Mouse (Mus musculus): ENCODE results near the gene Olfr114.

The Olfr114 gene

GRCm38 (mm10) chr17:37592643-37593042 is at the start of gene Olfr114:
Gene Olfr114, minus strand, starts transcription at chr17:37592743.
- no peak for DNase-seq (ENCODE audit: low spot score in 2 of 2)

- DNase-seq (ENCODE audit: low spot score in 2 of 2): no peak
Measured at GRCm38 (mm10) chr17:37627009-37627408, 34.5 kb upstream of the Olfr114 start, which contains the start of the genes Olfr115 and Olfr116. Gene Olfr115, minus strand, starts transcription at chr17:37627109. Gene Olfr116, minus strand, starts transcription at chr17:37627199.

- DNase-seq (ENCODE audit: low spot score in 2 of 2): no peak
Measured at GRCm38 (mm10) chr17:37577563-37577962, 15.0 kb downstream of the Olfr114 start, which contains the start of gene Olfr113. Gene Olfr113, minus strand, starts transcription at chr17:37577663.

- DNase-seq (ENCODE audit: low spot score in 2 of 2): no peak
Measured at GRCm38 (mm10) chr17:37569351-37569750, 23.2 kb downstream of the Olfr114 start, which contains the start of gene Olfr112. Gene Olfr112, minus strand, starts transcription at chr17:37569451.

GRCm38 (mm10) chr17:37558913-37559615 is 33.5 kb downstream of the Olfr114 start:
- no peak for DNase-seq (ENCODE audit: low spot score in 2 of 2)

- no peak for DNase-seq (ENCODE audit: low spot score in 2 of 2)
Measured at GRCm38 (mm10) chr17:37543800-37544435, 48.6 kb downstream of the Olfr114 start.

- DNase-seq (ENCODE audit: low spot score in 2 of 2): no peak
Measured at GRCm38 (mm10) chr17:37541454-37542119, 51.0 kb downstream of the Olfr114 start.
